Mouse (Mus musculus) ES-E14 (cell line): Measurements from ENCODE around the gene Frmd6.

Experiments
- CHD2 ChIP-seq: IDR thresholded peaks from 2 replicates; pipeline ENCODE4 v1.6.1; 2014; ENCODE audit warnings: mild to moderate bottlenecking, low read depth, low read length, inconsistent platforms
- HCFC1 ChIP-seq: IDR thresholded peaks from 2 replicates; pipeline ENCODE4 v1.6.1; 2012; ENCODE audit warnings: low read length, inconsistent platforms, borderline replicate concordance; ENCODE audit not compliant: insufficient read depth
- MAFK ChIP-seq: IDR thresholded peaks from 2 replicates; pipeline ENCODE4 v1.6.1; 2014; ENCODE audit warnings: mild to moderate bottlenecking, low read depth, low read length, inconsistent platforms; ENCODE audit not compliant: insufficient read depth
- ZC3H11A ChIP-seq: IDR thresholded peaks from 2 replicates; pipeline ENCODE4 v1.6.1; 2012; ENCODE audit warnings: low read depth, mild to moderate bottlenecking, inconsistent platforms, low read length, borderline replicate concordance
- ZNF384 ChIP-seq: IDR thresholded peaks from 2 replicates; pipeline ENCODE4 v1.6.1; 2012; ENCODE audit warnings: low read depth, low read length, inconsistent platforms

DNA sequence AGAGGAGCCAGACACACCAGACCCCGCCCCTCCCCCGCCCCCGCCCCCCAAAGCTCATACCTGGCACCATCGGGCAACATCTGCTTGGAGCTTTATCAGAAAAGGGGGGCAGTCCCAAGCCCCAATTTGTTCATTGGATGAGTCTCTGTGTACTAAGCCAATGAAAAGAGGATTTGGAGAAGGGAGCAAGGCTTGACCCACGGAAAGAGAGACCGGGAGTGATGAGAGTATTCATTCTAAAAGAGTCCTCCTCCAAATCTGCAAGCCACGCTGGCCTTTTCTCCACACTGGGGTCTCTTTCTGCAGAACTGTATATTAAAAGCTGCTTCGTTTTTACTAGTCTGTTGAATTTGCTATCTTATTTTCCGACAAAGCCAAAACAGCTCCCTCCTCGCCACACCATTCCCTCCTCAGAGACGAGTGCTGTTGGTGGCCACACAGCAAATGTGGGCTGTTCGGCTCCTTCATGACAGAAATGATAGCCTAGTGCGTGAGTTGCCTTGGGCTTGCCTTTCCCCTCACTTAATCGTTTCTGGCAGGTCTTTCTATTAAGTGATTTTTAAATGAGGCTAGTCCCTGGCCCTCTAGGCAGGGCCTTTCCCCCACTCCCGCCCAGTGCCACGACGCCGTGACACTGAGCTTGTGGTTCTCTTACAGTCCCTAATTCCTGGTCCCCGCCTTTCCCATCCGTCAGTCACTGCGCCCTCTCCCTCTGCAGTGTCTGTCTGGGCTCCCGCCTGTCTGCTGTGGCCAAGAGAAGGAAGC lies 41.7 kb upstream of the Frmd6 start:
- TF ChIP-seq CHD2, result no peak
- no peak for TF ChIP-seq ZNF384
- no peak for TF ChIP-seq ZC3H11A
- no peak for TF ChIP-seq MAFK
- no peak for TF ChIP-seq HCFC1
